Mouse (Mus musculus): ENCODE measurements around the gene Gm10096. TPM values are rescaled to one million over a fixed set of nuclear protein-coding genes. Genes with fewer than 3 reads are reported as not detected.
"Not testable (repeated sequence)": the region's sequence is repeated elsewhere in the genome, so short reads cannot be mapped to it uniquely, and the experiment has no call there.

The Gm10096 gene
- total RNA-seq (2021): not detected
- long read RNA-seq, experiment 1: 0 reads
- long read RNA-seq, experiment 2: 0 reads

DNA sequence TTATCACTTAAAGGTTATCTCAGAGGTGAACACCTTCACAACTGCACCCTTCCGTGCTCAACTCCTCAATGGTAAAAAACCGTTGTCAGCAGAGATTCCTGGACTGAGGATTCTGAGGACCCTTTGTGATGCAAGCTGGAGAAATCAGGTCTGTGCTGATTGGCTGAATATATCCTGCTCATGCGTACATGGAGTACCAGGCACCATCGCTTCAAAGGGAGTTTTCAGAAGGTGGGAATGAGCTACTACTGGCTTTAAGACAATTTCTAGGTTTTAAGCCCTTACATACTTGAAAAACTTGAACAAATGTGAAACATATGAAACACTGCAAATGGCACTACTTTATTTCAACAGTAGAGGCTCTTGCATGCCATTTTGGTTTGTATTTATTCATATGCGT lies at the start of gene Gm10096:
Gene Gm10096 (minus strand): TSS at position 101 of the 400 bp plus-strand sequence.
- DNase-seq (ENCODE audit: low spot score in 2 of 2): not testable (repeated sequence)
